Mouse (Mus musculus) lung, embryonic 15.5 days (tissue): ENCODE measurements around the gene Tk2. TPM values are rescaled to one million over a fixed set of nuclear protein-coding genes. Genes with fewer than 3 reads are reported as not detected.

Source experiments
- ATAC-seq: fragments of 200-750 bp; cut with Nextera tagmentation; 2 replicates; pipeline ENCODE4 v1.8.0; 2017; ENCODE audit warnings: moderate number of reproducible peaks, borderline replicate concordance; ENCODE audit not compliant: low FRiP score, low TSS enrichment; ENCODE audit errors: extremely low read depth
- H3K27ac ChIP-seq: fragments of 300-500 bp; sonication (generic); 2 replicates; pipeline ENCODE4 v1.5.1; 2015; ENCODE audit warnings: moderate library complexity, mild to moderate bottlenecking, inconsistent platforms
- H3K27me3 ChIP-seq: fragments of 300-500 bp; sonication (generic); 2 replicates; pipeline ENCODE4 v1.6.1; 2015; ENCODE audit warnings: inconsistent platforms
- H3K36me3 ChIP-seq: fragments of 300-500 bp; sonication (generic); 2 replicates; pipeline ENCODE4 v1.6.1; 2015; ENCODE audit warnings: inconsistent platforms
- H3K4me1 ChIP-seq: fragments of 300-500 bp; sonication (generic); 2 replicates; pipeline ENCODE4 v1.6.1; 2015; ENCODE audit warnings: inconsistent platforms
- H3K4me2 ChIP-seq: fragments of 300-500 bp; sonication (generic); 2 replicates; pipeline ENCODE4 v1.6.1; 2015; ENCODE audit warnings: inconsistent platforms, mild to moderate bottlenecking, moderate library complexity
- H3K4me3 ChIP-seq: fragments of 300-500 bp; sonication (generic); 2 replicates; pipeline ENCODE4 v1.5.1; 2015; ENCODE audit warnings: mild to moderate bottlenecking, inconsistent platforms
- H3K9ac ChIP-seq: fragments of 300-500 bp; sonication (generic); 2 replicates; pipeline ENCODE4 v1.6.1; 2015; ENCODE audit warnings: inconsistent platforms
- H3K9me3 ChIP-seq: fragments of 300-500 bp; sonication (generic); 2 replicates; pipeline ENCODE4 v1.6.1; 2016; ENCODE audit warnings: inconsistent platforms
- WGBS: fragments of 180-500 bp; shearing (Covaris S2); methylation state at CpG from one replicate; pipeline ENCODE4 v1.1.7; 2015; 5-methylcytosine and 5-hydroxymethylcytosine counted together
- polyA plus RNA-seq: library from polyadenylated mRNA; unstranded; fragments of >200 nt; fragmentation: Nextera tagmentation; extraction: Ambion mirVana; gene quantifications from 2 replicates; pipeline ENCODE4 v1.2.1, GENCODE M21; 2015

Tk2 gene
- polyA plus RNA-seq, 1 experiment from 2014 or later = 17.5 TPM

DNA sequence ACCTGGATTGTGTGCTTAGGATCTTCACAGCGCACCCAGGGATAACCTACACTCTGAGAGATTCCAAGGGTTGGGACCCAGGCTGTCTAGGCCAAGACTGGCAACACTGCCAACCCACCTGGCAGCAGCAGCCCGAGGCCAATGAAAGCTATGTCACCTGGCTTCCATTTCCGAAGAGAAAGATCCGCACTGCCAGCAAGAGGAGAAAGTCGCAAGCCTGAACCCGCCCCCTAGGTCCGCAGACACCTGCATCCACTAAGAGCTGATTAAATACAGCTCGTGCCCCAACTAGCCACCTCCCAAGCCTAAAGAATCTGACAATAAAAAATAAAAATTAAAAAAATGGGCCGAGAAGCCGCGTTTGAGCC lies 466 bp downstream of the Tk2 start:
- no peaks in the 10 kb centered on the region for H3K27me3 ChIP-seq
- H3K27ac ChIP-seq = peak overlapping the region; percentile 37; the same call in 1 of the 2 replicates
- H3K9ac ChIP-seq = peak overlapping the region; percentile 87
- peaks cover 27% of the 10 kb centered on the region for H3K4me1 ChIP-seq
- WGBS = 3% methylated on average over 11 of the region's 11 CpGs
- H3K36me3 ChIP-seq = 0 out of 2 replicates have a peak, but pooled peaks cover 4% of the 10 kb centered on the region
- ATAC-seq = no peak
- H3K4me3 ChIP-seq = peak overlapping the region; percentile 95
- peak overlapping the region; percentile 86 for H3K4me2 ChIP-seq
- no peaks in the 10 kb centered on the region for H3K9me3 ChIP-seq

- Histone ChIP-seq H3K4me1 (peaks cover 27% of the 10 kb centered on the region), H3K4me3 (peak overlapping the region; percentile 95), H3K9ac (peak overlapping the region; percentile 87), H3K36me3 (0 out of 2 replicates have a peak, but pooled peaks cover 4% of the 10 kb centered on the region), H3K9me3 (no peaks in the 10 kb centered on the region), H3K27ac (no peak overlapping the region), H3K4me2 (peak overlapping the region; percentile 86), H3K27me3 (no peaks in the 10 kb centered on the region)
- WGBS = 60% methylated on average over 22 of the region's 22 CpGs
- no peak for ATAC-seq
These were observed 1.1 kb downstream of the Tk2 start for GRCm38 (mm10) chr8:104247054-104247907.

GRCm38 (mm10) chr8:104246621-104247020 lies 1.7 kb downstream of the Tk2 start:
- no peak overlapping the region for H3K4me2 ChIP-seq
- no peak overlapping the region for H3K9ac ChIP-seq
- no peak for ATAC-seq

DNA sequence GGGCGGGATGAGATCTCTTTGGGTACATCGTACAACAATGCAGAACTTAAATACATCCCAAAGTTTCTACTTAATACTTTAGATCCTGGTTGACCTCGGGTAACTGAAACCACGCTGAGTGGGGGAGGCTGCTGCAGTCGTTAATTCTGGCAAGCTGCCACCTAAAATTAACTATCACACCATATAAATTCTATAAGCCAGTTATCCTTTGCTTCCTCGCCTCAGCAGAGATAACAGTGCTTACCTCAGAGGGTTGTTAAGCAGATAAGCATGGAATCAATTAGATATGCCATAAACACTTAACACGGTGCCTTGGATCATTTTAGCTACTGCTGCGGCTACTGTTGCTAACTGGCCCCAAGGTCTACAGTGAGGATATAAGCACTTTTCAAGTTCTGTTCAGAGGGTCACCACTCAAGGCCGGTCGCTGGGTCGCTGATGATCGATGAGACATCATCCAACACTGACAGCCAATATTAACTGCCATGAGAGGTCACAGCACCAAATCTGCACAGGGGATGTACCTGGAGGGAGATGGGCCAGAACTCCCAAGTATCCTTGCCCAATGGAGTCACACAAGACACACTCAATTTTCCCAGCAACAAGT lies 6.2 kb downstream of the Tk2 start:
- 64% methylated on average over 12 of the region's 12 CpGs for WGBS

More at GRCm38 (mm10) chr8:104246621-104247020, 1.7 kb downstream of the Tk2 start:
- no peak overlapping the region for H3K27ac ChIP-seq
- H3K36me3 ChIP-seq = 0 out of 2 replicates have a peak, but pooled peaks cover 4% of the 10 kb centered on the region
- H3K4me3 ChIP-seq = no peak overlapping the region
- H3K9me3 ChIP-seq = no peaks in the 10 kb centered on the region
- H3K4me1 ChIP-seq = peaks cover 21% of the 10 kb centered on the region
- H3K27me3 ChIP-seq = no peaks in the 10 kb centered on the region
- 74% methylated on average over 4 of the region's 4 CpGs for WGBS

GRCm38 (mm10) chr8:104239418-104239861 lies 8.9 kb downstream of the Tk2 start:
- H3K9ac ChIP-seq = no peak overlapping the region
- no peak overlapping the region for H3K4me3 ChIP-seq
- peaks cover 23% of the 10 kb centered on the region for H3K36me3 ChIP-seq
- H3K27me3 ChIP-seq = no peaks in the 10 kb centered on the region
- ATAC-seq = no peak
- no peak overlapping the region for H3K27ac ChIP-seq
- H3K9me3 ChIP-seq = no peaks in the 10 kb centered on the region
- no peak overlapping the region for H3K4me2 ChIP-seq
- WGBS = 74% methylated on average over 10 of the region's 10 CpGs
- no peaks in the 10 kb centered on the region for H3K4me1 ChIP-seq

More for the DNA sequence above, 6.2 kb downstream of the Tk2 start:
- H3K27me3 ChIP-seq = no peaks in the 10 kb centered on the region
- peaks cover 5% of the 10 kb centered on the region for H3K4me1 ChIP-seq
- H3K4me2 ChIP-seq = no peak overlapping the region
- H3K27ac ChIP-seq = no peak overlapping the region
- H3K36me3 ChIP-seq = peaks cover 21% of the 10 kb centered on the region
- no peak overlapping the region for H3K9ac ChIP-seq
- no peaks in the 10 kb centered on the region for H3K9me3 ChIP-seq
- ATAC-seq = no peak
- no peak overlapping the region for H3K4me3 ChIP-seq

- H3K36me3 ChIP-seq = peaks cover 43% of the 10 kb centered on the region
- H3K9ac ChIP-seq = no peak overlapping the region
- WGBS = 44% methylated on average over 6 of the region's 6 CpGs
- no peaks in the 10 kb centered on the region for H3K4me1 ChIP-seq
- no peak overlapping the region for H3K27ac ChIP-seq
- H3K9me3 ChIP-seq = no peaks in the 10 kb centered on the region
- H3K4me3 ChIP-seq = no peak overlapping the region
- H3K27me3 ChIP-seq = no peaks in the 10 kb centered on the region
- no peak overlapping the region for H3K4me2 ChIP-seq
- ATAC-seq = no peak
These were observed 13.8 kb downstream of the Tk2 start for GRCm38 (mm10) chr8:104234573-104234972.

GRCm38 (mm10) chr8:104232919-104233318 lies 15.4 kb downstream of the Tk2 start:
- no peaks in the 10 kb centered on the region for H3K9me3 ChIP-seq

DNA sequence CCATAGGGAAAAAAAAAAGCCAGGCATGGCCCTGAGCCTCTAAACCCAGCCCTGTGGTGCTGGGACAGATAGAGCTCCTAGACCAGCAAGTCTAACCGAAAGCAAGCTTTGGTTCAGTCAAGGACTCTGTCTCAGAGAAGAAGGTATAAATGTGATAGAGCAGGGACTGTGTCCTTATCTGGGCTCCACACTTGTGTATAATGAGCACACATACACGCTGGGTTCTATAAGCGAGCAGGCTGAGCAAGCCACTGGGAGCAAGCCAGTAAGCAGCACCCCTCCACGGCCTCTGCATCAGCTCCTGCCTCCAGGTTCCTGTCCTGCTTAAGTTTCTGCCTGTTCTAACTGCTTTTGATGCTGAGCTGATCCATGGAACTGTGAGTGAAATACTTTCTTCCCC lies 16.3 kb downstream of the Tk2 start:
- Histone ChIP-seq H3K9ac (no peak overlapping the region), H3K4me1 (no peaks in the 10 kb centered on the region), H3K27me3 (no peaks in the 10 kb centered on the region), H3K9me3 (no peaks in the 10 kb centered on the region), H3K4me2 (no peak overlapping the region), H3K27ac (no peak overlapping the region), H3K36me3 (peaks cover 50% of the 10 kb centered on the region), H3K4me3 (no peak overlapping the region)
- WGBS = 94% methylated on average over 4 of the region's 4 CpGs
- no peak for ATAC-seq

More at GRCm38 (mm10) chr8:104232919-104233318, 15.4 kb downstream of the Tk2 start:
- no peak overlapping the region for H3K4me2 ChIP-seq
- no peak for ATAC-seq
- H3K4me3 ChIP-seq = no peak overlapping the region
- 93% methylated on average over 5 of the region's 5 CpGs for WGBS
- H3K36me3 ChIP-seq = peaks cover 52% of the 10 kb centered on the region
- no peaks in the 10 kb centered on the region for H3K27me3 ChIP-seq
- H3K27ac ChIP-seq = no peak overlapping the region
- no peak overlapping the region for H3K9ac ChIP-seq
- H3K4me1 ChIP-seq = no peaks in the 10 kb centered on the region

DNA sequence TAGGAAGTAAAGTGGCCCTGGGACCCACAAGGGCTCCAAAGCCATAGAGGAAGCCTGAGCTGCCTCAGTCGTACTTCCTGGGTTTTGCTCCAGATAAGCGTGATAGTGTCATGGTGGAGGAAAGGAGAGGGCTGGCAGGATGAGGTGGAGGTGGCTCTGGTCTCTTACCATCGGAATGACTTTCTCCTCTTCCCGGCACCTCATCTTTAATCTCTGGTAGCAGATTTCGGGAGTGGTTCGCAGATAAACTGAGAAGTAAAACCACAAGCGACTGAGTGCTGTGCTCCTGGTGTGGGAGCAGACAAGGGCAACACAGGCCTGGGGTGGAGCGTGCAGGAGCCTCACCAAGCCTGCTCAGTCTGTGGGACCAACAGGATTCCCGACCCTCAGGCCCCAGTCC lies 18.0 kb downstream of the Tk2 start:
- H3K4me3 ChIP-seq = no peak overlapping the region
- no peaks in the 10 kb centered on the region for H3K27me3 ChIP-seq
- ATAC-seq = no peak
- no peak overlapping the region for H3K9ac ChIP-seq
- no peak overlapping the region for H3K27ac ChIP-seq
- no peaks in the 10 kb centered on the region for H3K4me1 ChIP-seq
- H3K9me3 ChIP-seq = no peaks in the 10 kb centered on the region
- H3K4me2 ChIP-seq = no peak overlapping the region
- 83% methylated on average over 9 of the region's 9 CpGs for WGBS
- H3K36me3 ChIP-seq = peaks cover 59% of the 10 kb centered on the region

DNA sequence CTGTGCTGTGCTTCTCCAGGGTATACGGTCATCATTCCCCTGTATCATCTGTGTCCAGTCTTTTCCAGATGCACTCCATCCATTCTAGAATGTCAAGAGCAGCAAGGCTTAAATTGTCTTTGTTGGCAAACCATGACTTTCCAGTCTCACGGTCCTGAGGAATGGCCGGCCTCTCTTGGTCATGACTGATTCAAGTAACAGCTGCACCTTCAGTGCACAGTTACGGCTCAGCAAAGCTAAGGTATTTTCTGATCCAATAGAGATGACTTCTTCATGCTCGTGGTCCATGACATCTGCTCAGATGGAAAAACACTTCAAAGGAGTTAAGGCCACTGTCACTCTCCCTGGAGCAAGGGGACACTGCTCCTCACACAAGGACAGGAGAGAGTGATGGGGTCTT lies 21.3 kb downstream of the Tk2 start:
- H3K27me3 ChIP-seq = no peaks in the 10 kb centered on the region
- WGBS = 88% methylated on average over 5 of the region's 5 CpGs
- ATAC-seq = no peak
- no peaks in the 10 kb centered on the region for H3K4me1 ChIP-seq
- no peak overlapping the region for H3K4me2 ChIP-seq
- no peak overlapping the region for H3K27ac ChIP-seq
- no peak overlapping the region for H3K4me3 ChIP-seq
- H3K9me3 ChIP-seq = no peaks in the 10 kb centered on the region
- peaks cover 54% of the 10 kb centered on the region for H3K36me3 ChIP-seq
- H3K9ac ChIP-seq = no peak overlapping the region

- H3K4me3 ChIP-seq = no peak overlapping the region
- H3K27me3 ChIP-seq = no peaks in the 10 kb centered on the region
- WGBS = 41% methylated on average over 5 of the region's 5 CpGs
- H3K9me3 ChIP-seq = no peaks in the 10 kb centered on the region
- 0 out of 2 replicates have a peak, but pooled peaks have one; percentile 53 for ATAC-seq
- no peak overlapping the region for H3K27ac ChIP-seq
- 0 out of 2 replicates have a peak, but pooled peaks cover 2% of the 10 kb centered on the region for H3K36me3 ChIP-seq
- no peaks in the 10 kb centered on the region for H3K4me1 ChIP-seq
- no peak overlapping the region for H3K4me2 ChIP-seq
- no peak overlapping the region for H3K9ac ChIP-seq
These were observed 28.6 kb downstream of the Tk2 start for GRCm38 (mm10) chr8:104219806-104220205.

DNA sequence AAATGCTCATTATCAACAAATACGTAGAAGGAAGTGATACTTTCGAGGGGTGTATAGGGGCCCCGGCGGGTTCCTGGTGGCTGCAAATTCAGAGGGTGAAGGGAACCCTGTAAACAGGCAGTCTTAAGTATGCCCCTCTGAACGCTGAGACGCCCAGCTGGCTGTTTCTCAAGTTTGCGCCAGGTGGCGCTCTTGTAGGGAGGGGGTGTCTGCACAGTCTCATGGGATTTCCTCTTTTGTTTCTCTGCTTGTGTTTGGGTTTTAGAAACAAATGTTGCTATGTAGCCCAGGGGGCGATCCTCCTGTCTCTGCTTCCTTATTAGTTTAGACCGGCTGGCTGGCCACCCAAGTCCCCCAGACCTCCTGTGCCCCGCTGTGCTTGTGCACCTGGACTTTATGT lies 29.3 kb downstream of the Tk2 start:
- Histone ChIP-seq H3K36me3 (no peaks in the 10 kb centered on the region), H3K27ac (no peak overlapping the region), H3K9ac (no peak overlapping the region), H3K4me1 (no peaks in the 10 kb centered on the region), H3K9me3 (no peaks in the 10 kb centered on the region), H3K27me3 (no peaks in the 10 kb centered on the region), H3K4me3 (no peak overlapping the region), H3K4me2 (no peak overlapping the region)
- WGBS = 26% methylated on average over 11 of the region's 11 CpGs
- ATAC-seq = no peak
